Mouse (Mus musculus): Measurements from ENCODE around the gene Cacnb1.

The Cacnb1 gene

DNA sequence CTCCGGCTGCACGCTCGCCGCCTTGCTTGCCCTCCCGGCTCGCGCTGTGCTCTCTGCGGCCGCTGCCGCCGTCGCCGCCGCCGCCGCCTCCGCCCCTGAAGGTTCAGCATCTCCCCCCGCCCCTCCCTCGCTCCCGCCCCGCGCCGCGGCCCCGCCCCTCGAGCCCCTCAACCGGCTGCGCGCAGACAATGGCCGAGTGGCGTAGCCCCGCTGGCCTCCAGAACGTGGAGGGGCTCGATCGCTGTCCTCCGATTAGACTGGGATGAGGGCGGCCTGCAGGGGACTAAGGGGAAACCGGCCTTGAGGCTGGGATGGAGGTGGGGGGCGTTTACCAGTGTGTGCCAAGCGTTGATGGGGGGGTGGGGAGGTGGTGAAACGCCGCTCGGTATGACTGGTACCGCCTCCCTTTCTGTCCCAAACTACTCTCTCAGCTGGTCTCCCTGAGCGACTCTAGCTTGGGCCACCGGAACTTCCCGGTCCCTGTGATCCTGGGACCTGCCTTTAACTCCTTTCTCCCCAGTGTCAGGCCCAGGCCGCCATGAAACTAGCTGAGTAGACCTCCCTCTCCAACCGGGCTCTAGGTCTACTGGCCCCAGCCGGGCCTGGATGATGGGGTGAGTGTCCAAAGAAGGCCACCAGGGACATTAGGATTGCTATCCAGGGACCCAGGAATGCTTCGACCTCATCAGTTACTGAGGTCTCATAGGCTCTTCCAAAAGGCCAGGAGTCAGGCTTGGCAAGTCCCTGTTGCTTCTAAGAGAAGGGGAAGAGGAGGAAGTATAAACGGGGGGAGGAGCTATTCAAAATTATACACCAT is at the start of gene Cacnb1:
TSS of gene Cacnb1 (minus strand) at position 480 of the 817 bp plus-strand sequence.
- in situ Hi-C loops (cut with MboI; ENCODE audit: low sequenced_read_pairs), result no loop called here

DNA sequence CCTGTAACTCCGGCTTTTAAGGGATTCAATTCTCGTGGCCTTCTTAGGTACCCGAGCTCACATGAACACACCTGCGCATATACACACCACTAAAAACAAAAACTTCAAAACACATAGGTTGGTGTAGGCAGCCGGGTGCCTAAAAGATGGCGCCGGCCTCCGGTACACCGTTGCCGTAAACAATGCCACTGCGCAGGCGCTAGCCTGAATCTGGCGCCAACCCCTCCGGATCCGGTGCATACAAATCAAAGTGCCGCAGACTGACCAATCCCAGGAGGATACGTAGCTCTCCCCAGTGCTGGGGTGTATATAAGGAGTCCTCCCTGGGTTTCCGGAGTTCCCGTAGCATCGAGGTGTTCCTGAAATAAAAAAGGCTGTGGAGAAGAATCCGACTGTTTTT is 44.4 kb upstream of the Cacnb1 start:
- in situ Hi-C loops (cut with MboI; ENCODE audit: low sequenced_read_pairs), result no loop called here

DNA sequence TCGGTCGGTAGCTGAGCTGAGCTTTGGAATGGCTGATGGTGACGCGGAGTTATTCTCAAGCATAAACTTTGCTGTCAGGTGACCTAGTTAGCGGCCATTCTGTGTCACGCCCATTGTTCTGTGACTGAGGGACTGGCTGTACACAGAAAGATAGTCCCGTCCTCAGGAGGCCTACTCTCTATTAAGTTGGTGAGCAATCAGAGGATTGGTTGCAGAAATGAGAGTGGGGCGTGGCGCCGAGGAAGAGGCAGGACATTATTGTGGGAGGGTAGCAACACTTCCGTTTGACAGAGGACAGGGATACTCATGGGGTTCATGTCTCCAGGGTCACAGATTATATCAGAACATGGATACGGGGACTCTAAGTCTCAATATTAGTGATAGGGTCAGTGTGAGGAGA is 43.4 kb upstream of the Cacnb1 start:
- in situ Hi-C loops (cut with MboI; ENCODE audit: low sequenced_read_pairs), result no loop called here

DNA sequence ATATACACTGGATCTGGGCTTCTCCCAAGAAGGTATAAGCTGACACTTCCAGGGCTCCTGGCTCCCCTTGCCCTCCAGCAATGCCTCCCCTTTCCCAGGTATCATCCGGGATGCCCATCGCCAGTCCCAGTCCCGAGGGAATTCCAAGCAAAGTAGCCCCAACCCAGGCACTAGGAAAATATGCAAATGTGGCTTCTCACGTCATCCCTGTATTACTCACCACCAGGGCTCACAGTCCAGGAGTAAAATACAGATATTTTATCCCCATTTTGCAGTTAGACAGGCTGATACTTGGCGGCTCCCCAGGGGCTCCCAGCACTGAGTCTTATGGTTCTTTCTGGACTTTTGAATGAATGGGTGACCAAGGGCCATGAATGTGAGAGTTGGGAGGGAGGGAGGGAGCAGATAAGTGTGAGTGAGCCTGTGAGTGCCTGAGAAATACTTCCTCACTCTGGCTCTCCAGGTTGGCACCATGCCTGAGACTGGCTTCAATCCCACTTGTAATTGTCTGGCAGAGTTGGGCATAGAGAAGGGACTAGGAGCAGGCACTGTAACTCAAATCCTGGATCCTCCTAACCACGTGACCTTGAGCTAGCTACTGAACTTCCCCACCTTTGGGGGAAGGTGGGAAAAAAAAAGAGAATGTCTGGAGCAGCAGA is 39.2 kb upstream of the Cacnb1 start:
- in situ Hi-C loops (cut with MboI; ENCODE audit: low sequenced_read_pairs), result no loop called here

DNA sequence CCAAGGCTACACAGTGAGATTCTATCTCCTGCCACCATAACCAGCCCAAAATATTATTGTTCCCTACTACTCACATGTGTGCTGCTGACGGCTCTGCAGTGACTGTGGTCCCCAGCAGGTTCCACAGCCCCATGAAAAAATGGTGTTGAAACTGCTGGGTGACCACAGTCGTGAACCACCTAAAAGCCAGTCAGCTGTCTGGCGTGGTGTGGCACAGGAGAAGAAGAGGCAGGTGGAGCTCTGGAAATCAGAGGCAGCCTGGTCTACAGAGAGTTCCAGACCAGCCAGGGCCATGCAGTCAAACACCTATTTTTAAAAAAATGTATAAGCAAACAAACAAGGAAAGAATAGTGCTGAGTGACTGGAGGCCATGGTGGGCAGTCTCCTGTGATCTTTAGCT is 38.6 kb upstream of the Cacnb1 start:
- in situ Hi-C loops (cut with MboI; ENCODE audit: low sequenced_read_pairs), result no loop called here

DNA sequence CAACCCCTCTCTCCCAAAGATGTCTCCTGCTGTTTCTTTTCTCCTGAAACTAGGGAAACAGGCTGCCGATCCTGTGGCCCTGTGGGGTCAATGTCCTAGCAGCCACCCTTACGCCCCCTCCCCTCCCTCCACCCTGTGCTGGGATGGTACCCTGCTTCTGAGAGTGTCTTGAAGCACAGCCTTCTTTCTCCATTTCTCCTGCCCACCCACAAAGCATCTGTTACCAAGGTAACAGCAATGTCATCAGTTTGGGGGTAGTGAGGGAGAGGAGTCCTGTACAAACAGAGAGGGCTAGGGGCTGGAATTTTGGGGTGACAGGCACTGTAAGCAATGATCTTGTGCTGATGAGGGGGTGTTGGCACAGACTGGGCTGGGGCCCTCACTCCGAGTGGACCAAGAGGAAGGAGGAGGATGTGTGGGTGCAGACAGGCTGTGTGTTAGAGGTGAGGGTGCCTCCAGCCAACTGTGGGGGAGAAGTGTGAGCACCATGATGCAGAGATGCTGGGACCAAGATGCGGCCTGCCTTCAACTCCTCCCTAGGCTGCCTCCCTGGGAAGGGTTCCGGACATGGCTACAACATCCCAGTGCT is 37.4 kb upstream of the Cacnb1 start:
- in situ Hi-C loops (cut with MboI; ENCODE audit: low sequenced_read_pairs), result no loop called here

DNA sequence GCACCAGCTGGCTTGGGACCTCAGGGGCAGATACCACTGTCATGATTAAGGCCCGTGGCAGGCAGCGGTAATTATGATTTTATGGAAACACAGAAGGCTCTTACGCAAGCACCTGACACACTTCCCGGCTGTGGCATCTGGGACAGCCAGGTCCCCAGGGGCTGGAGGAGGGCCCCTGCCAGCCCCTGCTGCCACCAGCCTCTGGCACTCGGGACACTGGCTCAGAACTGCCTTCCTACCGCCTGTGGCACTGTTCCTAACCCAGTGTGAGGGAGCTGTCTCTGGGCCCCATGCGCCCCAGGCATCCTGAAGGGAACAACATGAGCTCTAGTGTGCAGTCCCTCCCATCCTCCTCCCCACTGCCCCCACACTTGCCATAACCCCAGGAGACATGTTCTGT is 36.8 kb upstream of the Cacnb1 start:
- in situ Hi-C loops (cut with MboI; ENCODE audit: low sequenced_read_pairs), result no loop called here

DNA sequence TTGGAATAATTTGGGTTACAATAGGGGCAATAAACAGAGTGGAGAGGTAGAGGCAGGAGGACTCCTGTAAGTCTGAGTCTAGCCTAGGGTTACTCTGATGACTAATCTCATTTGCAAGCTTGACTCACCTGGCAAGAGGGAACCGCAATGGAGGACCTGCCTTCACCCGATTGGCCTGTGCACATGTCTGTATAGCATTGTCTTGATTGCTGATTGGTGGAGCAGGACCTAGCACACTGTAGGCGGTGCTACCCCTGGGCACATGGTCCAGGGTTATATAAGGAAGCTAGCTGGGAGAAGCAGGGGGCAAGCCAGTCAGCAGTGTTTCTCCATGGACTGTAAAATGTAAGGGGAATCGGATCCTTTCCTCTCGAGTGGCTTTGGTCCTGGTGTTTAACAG is 35.2 kb upstream of the Cacnb1 start:
- in situ Hi-C loops (cut with MboI; ENCODE audit: low sequenced_read_pairs), result no loop called here

DNA sequence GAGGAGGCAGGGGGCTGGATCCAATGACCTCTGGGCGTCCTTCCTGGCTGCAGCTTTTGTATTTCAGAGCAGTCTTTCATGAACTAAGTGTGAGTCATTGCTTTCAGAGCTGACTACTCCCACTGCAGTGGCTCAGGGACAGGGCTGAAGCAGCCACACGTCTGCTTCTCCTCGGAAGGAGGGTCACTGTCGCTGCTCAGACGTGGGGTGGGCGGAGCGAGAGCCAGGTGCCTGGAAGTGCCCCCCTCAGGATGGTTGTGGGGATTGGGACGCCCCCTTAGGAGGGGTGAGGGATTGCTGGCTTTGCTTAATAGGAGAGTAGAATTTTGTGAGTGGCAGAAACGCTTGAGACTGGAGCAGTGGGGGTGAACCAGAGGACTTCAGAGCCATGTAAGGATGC is 34.6 kb upstream of the Cacnb1 start:
- in situ Hi-C loops (cut with MboI; ENCODE audit: low sequenced_read_pairs), result no loop called here

DNA sequence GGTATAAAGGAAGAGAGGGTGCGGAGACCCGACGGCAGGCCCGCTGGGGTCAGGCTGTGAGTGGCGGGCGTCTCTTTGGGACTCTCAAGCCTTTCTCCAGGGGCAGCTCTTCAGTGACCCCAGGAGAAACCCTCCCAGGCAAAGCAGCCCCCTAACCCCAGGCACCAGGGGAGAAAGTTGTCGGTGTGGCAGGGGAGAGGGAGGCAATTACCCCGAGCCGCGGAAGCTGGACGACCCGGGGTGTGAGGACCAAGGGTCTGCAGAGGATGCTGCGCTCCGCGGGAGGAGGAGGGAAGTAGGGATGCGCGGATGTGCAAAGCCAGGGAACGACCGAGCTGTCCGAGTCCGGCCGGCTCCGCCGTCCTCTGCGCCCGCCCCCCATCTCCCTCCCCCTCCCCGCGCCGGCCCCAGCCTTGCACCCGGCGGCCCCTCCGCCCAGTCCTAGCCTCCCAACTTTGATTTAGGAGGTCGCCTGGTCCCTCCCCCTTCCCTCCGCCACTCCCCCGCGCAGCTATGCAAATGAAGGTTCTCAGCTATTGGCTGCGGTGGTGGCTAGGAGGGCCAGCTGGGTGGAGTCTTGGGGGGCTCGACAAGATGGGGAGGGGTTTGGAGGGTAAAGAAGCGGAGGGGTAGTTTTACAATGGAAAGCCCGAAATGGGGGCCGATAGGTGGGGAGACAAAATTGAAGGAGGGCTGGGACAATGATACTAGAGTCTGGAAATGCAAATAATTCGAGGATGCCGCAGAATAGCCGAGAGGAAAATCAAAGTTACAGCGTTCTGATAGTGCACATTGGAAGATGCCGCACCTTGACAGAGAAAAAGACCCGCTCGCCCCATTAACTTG is 30.4 kb upstream of the Cacnb1 start, which contains the start of gene Stac2:
TSS of gene Stac2 (minus strand) at position 474 of the 846 bp plus-strand sequence.
- in situ Hi-C loops (cut with MboI; ENCODE audit: low sequenced_read_pairs), result no loop called here

DNA sequence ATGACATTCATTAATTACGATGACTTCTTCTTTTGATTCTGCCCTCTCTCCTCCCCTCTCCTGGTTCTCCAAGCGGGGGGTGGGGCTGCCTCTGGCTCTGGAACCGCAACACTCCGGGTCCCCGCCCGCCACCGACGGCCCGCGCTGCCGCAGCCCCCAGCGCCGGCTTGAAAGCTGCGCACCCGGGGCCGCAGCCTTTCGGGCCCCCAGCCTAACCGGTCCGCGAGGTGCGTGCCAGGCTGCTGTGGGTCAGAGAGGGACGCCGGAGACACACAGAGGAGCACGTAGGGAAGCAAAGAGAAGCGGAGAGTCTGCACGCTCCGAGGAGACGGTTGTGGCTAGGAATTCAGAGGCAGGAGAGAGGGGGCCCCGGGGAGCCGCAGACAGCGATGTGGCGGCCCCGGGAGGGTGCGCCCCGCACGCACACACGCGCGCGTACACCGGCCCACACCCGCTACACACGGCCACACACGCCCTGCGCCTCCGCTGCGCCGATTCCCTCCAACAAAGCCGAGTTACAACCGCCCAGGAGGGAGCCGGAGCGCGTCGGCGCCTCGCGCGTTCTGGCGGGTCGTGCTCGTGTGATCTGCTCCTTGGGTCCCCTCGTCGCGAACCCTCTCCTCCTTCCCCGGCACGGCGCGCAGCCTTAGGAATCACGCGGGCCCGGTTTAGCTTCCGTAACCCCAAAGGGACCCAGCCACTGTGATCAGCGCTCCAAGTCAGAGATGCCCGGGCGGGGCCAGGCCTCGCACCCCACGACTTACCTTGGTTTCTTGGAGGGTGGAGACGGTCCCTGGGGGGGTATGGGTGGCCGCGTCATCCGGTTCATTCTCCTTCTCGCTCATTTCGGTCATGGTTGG is 29.5 kb upstream of the Cacnb1 start:
- in situ Hi-C loops (cut with MboI; ENCODE audit: low sequenced_read_pairs), result no loop called here

DNA sequence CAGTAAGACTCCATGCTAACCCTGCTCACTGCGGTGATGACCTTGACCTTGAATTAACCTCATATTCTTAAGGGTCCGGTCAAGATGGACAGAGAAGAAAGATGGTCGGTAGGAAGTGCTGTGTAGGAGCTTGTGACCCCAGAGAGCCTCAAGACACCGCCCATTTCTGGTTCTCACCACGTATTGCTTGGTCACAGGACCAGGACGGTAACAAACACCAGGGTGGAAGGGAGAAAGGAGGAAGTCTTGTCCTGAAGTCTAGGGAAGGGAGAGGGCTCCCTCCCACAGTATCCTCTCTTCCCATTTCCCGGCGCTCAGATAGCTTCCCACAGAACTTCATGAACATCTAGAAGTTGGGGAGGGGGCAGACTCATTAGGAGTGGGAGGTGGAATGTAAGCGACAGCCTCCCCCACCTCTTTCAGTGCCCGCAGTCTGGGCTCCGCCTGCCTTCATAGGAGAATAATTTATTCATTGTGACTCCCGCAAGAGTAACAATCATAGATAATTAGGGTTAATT is 28.8 kb upstream of the Cacnb1 start:
- in situ Hi-C loops (cut with MboI; ENCODE audit: low sequenced_read_pairs), result no loop called here

DNA sequence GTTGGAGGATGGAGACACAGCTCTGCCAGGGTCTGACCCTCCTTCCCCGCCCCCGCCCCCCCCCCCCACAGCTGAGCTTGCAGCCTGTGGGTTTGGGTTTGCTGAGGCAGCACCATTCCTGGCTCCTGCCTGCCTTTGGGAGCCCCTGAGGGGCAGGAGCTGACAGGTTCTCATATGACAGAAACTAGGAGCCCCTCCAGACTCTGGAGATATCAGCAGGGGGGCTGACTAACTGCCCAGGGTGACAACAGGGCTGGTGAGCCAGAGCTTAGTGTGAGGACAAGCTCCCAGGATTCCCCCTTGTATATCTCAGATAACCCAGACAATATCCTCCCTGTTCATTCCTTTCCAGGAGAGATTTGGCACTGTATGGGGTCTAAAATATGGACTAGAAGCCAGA is 28.1 kb upstream of the Cacnb1 start:
- in situ Hi-C loops (cut with MboI; ENCODE audit: low sequenced_read_pairs), result no loop called here

DNA sequence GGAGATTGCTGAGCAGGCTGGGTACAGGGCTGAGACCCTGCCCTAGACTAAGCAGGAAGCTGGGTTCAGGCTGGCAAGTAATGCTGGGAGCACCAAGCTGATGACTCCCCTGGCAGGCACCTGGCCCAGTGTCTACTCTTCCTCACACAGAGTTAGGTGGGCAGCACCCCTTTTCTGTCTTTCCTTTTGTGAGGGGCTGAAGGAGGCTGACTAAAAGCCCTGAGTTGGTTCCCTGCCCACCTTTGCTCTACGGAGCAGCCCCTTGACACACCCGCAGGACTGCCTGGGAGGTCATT is 27.6 kb upstream of the Cacnb1 start:
- in situ Hi-C loops (cut with MboI; ENCODE audit: low sequenced_read_pairs), result no loop called here

DNA sequence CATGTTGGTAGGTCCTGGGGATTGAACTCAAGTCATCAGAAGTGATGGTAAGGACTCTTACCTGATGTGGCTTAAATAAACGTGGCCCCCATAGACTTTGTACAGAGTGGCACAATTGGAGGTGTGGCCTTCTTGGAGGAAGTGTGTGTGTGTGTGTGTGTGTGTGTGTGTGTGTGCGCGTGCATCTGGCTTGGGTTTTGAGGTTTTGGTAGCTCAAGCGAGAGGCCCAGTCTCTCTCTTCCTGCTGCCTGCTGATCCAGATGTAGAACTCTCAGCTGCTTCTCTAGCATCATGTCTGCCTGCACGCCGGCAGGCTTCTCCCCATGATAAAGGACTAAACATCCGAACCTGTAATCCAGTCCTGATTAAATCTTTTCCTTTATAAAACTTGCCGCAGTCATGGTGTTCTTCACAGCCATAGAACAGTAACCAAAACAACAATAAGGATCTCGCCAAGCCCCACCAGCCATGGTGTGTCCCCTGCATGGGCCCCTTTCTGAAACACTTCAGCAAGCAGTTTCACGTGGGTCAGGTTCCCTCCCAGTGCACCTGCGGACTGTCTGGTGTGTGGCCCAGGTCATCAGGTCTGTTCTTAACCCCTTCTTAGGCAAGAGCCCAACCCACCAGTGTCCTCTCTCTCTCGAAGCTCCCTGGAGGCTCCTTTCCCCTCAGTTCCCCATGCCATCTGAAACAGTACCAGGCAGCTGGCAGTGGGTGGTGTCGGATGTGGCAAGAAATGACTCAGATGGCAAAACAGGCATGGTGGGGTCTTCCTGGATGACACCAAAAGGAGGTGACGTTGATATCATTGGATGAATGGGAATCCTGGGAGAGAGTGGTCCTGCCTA is 27.1 kb upstream of the Cacnb1 start:
- in situ Hi-C loops (cut with MboI; ENCODE audit: low sequenced_read_pairs), result no loop called here

DNA sequence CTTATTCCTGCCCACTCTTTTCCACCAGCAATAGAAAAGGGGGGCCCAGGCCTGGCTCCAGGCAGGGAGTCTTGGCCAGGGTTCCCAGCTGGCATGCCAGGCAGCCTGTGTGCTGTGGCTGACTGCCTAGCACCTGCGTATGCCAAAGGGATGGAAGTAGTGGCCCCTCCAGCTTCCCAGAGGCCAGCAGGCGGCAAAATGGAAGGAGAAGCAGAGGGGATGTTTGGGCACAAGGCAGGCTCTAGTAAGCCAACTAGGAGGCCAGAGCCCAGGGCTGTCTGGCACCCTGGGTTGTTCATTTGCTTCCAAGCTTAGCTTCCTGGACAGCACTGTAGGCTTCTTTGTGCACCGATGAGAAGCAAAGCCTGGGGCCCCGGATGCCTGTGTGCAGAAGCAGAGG is 24.9 kb upstream of the Cacnb1 start:
- in situ Hi-C loops (cut with MboI; ENCODE audit: low sequenced_read_pairs), result no loop called here

DNA sequence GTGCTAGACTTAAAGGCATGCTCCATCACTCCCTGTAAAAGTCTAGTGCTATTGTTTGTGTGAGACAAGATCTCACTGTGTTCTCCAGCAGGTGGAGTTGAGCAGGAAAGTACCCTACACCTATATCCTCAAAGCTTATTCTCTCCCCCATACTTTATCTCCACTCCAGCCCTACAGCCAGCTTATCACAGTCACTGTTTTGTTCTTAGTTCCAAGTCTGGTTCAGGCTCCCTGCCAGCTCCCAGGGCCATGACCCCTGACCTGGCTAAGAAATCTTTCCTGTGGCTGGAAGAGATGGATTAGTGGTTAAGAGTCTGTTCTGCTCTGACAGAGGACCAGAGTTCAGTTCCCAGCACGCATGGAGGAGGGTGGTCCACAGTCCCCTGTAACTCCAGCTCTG is 23.6 kb upstream of the Cacnb1 start:
- in situ Hi-C loops (cut with MboI; ENCODE audit: low sequenced_read_pairs), result no loop called here

DNA sequence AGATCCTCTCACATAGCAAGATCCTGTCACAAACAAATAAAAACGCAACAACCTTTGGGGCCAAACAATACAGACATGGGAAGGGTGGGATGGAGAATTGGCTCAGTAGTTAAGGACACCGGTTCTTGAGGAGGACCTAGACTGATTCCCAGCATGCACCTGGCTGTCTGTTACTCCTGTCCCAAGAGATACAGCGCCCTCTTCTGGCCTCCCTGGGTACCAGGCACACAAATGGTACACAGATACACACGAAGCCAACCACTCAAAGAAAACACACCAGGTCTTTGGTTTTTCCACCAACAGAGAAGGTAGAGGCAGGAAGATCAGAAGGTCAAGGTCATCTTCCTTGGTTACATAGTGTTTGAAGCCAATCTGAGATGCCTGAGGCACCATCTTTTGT is 22.8 kb upstream of the Cacnb1 start:
- in situ Hi-C loops (cut with MboI; ENCODE audit: low sequenced_read_pairs), result no loop called here

DNA sequence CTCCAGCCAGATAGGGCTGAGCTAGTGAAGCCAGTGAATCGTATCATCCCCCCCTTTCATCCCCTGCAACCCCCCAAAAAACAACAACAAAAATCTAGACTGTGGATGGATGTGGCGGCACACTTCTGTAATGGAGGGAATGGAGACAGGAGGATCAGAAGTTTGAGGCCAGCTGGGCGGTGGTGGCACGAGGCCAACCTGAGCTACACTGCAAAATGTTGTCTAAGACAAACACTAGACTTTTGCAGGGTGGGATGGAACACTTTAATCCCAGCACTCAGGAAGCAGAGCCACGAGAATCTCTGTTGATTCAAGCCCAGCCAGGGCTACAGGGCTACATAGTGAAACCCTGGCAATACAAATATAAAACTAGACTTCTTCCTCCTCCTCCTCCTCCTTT is 21.2 kb upstream of the Cacnb1 start:
- in situ Hi-C loops (cut with MboI; ENCODE audit: low sequenced_read_pairs), result no loop called here
